Mouse (Mus musculus) liver, embryonic 16.5 days (tissue): ENCODE measurements around the gene Rnf213. TPM values are rescaled to one million over a fixed set of nuclear protein-coding genes. Genes with fewer than 3 reads are reported as not detected.
A peak's percentile ranks its signal among the peaks of the same experiment; 100 is the strongest.

Source experiments
- ATAC-seq: fragments of 200-750 bp; cut with Nextera tagmentation; 2 replicates; pipeline ENCODE4 v1.8.0; 2017; ENCODE audit warnings: low read depth, mild to moderate bottlenecking, moderate number of reproducible peaks, moderate library complexity
- H3K27ac ChIP-seq: fragments of 300-500 bp; sonication (generic); 2 replicates; pipeline ENCODE4 v1.5.1; 2014; ENCODE audit warnings: mild to moderate bottlenecking, low read length
- H3K27me3 ChIP-seq: fragments of 300-500 bp; sonication (generic); 2 replicates; pipeline ENCODE4 v1.6.1; 2014; ENCODE audit warnings: low read depth, low read length, mixed read lengths; ENCODE audit not compliant: control insufficient read depth, insufficient read depth
- H3K36me3 ChIP-seq: fragments of 300-500 bp; sonication (generic); 2 replicates; pipeline ENCODE4 v1.6.1; 2014; ENCODE audit warnings: mild to moderate bottlenecking; ENCODE audit not compliant: control insufficient read depth, insufficient read depth
- H3K4me1 ChIP-seq: fragments of 300-500 bp; sonication (generic); 2 replicates; pipeline ENCODE4 v1.6.1; 2014; ENCODE audit warnings: low read depth, low read length, mixed read lengths; ENCODE audit not compliant: control insufficient read depth
- H3K4me2 ChIP-seq: fragments of 300-500 bp; sonication (generic); 2 replicates; pipeline ENCODE4 v1.6.1; 2014; ENCODE audit warnings: low read depth, low read length, mixed read lengths
- H3K4me3 ChIP-seq: fragments of 300-500 bp; sonication (generic); 2 replicates; pipeline ENCODE4 v1.5.1; 2014; ENCODE audit warnings: low read depth, mild to moderate bottlenecking, low read length
- H3K9ac ChIP-seq: fragments of 300-500 bp; sonication (generic); 2 replicates; pipeline ENCODE4 v1.6.1; 2014; ENCODE audit warnings: low read depth, low read length
- H3K9me3 ChIP-seq: fragments of 300-500 bp; sonication (generic); replicated peaks from 2 replicates; pipeline ENCODE4 v1.6.1; 2016; ENCODE audit warnings: low read length; ENCODE audit not compliant: control insufficient read depth
- whole genome bisulfite sequencing: fragments of 180-500 bp; shearing (Covaris S2); extraction: QIAGEN DNeasy Blood & Tissue Kit; methylation state at CpG from one replicate; pipeline ENCODE4 v1.1.7; 2014; ENCODE audit not compliant: insufficient replicate concordance; 5-methylcytosine and 5-hydroxymethylcytosine counted together
- polyA plus RNA-seq: library from polyadenylated mRNA; unstranded; fragments of >200 nt; fragmentation: Nextera tagmentation; extraction: Ambion mirVana; gene quantifications from 2 replicates; pipeline ENCODE4 v1.2.1, GENCODE M21; 2015

The Rnf213 gene
- polyA plus RNA-seq, 1 experiment from 2014 or later: 3.3 TPM

DNA sequence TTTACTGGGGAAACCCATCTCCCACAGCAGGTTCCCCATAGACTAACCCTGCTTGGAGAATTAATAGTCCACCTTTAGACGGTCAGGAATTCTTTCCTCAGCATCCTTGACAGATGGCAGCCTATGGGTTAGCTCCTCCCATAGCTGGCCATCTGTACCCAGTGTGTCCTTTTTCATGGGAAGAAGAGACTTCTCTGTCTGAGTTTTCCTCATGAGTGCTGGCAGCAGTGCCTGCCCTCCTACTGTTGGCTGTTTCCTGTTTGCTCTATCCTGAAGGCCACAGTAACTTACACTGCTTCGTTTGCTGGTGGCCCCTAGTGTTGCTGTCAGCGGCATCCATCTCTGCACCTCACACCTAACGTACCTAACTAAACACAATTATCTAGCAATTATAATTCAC lies 104.6 kb downstream of the Rnf213 start:
- ATAC-seq: no peak
- Histone ChIP-seq H3K9ac (no peak overlapping the region), H3K36me3 (0 out of 2 replicates have a peak, but pooled peaks cover 4% of the 10 kb centered on the region), H3K4me2 (no peak overlapping the region), H3K4me1 (peaks cover under 1% of the 10 kb centered on the region), H3K27ac (no peak overlapping the region), H3K9me3 (no peaks in the 10 kb centered on the region), H3K27me3 (no peaks in the 10 kb centered on the region), H3K4me3 (no peak overlapping the region)
- WGBS: 68% methylated on average over 4 of the region's 4 CpGs

DNA sequence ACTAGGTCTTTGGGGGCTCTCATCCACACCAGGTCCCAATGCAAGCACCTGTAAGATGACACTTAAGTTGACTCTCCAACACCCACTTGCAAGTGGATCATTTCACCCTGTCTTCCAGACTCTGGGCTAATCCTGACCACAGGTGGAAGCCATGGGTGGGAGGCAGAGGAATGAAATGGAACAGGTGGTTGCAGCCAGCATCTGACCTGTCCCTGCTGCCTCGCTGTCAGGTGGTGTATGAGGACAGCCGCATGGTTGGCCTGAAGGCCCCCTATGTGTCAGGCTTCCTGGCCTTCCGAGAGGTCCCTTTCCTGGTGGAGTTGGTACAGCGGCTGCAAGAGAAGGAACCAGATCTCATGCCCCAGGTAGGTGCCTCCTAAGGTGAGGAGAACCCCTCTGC lies 106.4 kb downstream of the Rnf213 start:
- Histone ChIP-seq H3K9ac (no peak overlapping the region), H3K9me3 (no peaks in the 10 kb centered on the region), H3K27ac (no peak overlapping the region), H3K4me2 (no peak overlapping the region), H3K27me3 (no peaks in the 10 kb centered on the region), H3K36me3 (peaks cover 4% of the 10 kb centered on the region; the same call in 1 of the 2 replicates), H3K4me3 (no peak overlapping the region), H3K4me1 (no peaks in the 10 kb centered on the region)
- ATAC-seq: no peak
- WGBS: 71% methylated on average over 4 of the region's 4 CpGs

DNA sequence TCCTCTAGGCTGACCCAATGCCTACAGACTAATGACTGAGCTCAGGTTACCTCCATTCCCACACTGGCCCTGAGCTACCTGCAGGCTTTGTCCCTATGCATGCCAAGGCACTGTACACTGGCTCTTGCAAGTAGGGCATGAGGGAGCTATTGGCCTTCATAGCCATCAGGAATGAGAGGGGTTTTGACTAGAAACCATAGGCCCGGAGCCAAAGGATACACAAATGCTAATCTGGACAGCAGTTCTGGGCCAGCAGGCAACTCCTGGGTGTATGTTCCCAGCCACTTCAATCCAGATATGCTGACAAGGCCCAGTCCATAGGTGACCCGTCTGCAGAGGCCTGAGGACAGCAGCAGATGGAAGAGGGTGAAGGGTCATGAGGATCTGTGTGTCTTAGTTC lies 107.1 kb downstream of the Rnf213 start:
- H3K27ac ChIP-seq: no peak overlapping the region
- H3K36me3 ChIP-seq: peaks cover 4% of the 10 kb centered on the region; the same call in 1 of the 2 replicates
- no peak for ATAC-seq
- H3K4me3 ChIP-seq: no peak overlapping the region
- no peaks in the 10 kb centered on the region for H3K27me3 ChIP-seq
- no peaks in the 10 kb centered on the region for H3K9me3 ChIP-seq
- H3K4me1 ChIP-seq: no peaks in the 10 kb centered on the region
- H3K4me2 ChIP-seq: no peak overlapping the region
- 69% methylated on average over 2 of the region's 2 CpGs for WGBS
- H3K9ac ChIP-seq: no peak overlapping the region

DNA sequence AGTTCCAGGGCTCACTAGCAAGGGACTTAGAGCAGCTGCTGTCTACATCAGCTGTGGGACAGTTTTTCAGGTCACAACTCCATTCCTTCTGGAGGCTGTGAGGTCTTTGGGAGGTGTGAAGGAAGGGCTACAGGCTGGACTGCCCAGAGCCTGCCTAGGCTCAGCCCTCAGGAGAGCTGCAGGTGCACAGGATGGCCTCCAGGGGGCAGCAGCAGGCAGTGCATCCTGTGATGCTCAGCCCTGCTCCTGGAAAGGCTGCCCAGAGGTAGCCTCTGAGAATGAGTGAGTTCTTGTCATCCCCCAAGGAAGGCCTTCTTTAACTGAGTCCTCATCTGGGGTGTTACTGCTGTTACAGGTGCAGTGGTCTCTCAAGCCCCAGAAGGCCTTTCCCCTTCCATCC lies 110.8 kb downstream of the Rnf213 start:
- peak; percentile 39; the same call in 1 of the 2 replicates for ATAC-seq
- Histone ChIP-seq H3K27ac (no peak overlapping the region), H3K4me1 (no peaks in the 10 kb centered on the region), H3K4me2 (no peak overlapping the region), H3K27me3 (no peaks in the 10 kb centered on the region), H3K4me3 (no peak overlapping the region), H3K9ac (no peak overlapping the region), H3K9me3 (no peaks in the 10 kb centered on the region), H3K36me3 (peaks cover 4% of the 10 kb centered on the region)

DNA sequence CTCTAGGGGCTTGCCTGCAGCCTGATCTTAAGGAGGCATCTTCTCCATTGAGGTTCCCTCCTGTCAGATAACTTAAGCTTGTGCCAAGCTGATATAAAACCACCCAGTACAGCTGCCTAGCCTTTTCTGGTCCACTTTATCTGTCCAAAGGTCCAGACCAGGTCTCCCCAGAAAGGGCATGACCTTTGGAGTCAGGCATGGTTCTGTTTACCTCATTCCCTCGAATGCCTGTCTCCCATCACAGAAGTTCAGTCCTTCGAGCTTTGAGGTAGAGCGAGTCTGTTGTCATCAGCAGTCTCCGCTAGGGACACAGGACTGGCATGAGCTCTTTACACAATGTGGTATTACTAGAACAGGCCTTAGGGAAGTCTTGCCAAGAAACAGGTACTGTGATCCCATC lies 113.5 kb downstream of the Rnf213 start:
- Histone ChIP-seq H3K4me3 (no peak overlapping the region), H3K36me3 (no peaks in the 10 kb centered on the region; the same call in none of the 2 replicates), H3K9ac (no peak overlapping the region), H3K4me1 (no peaks in the 10 kb centered on the region), H3K27me3 (no peaks in the 10 kb centered on the region), H3K27ac (no peak overlapping the region), H3K4me2 (no peak overlapping the region), H3K9me3 (no peaks in the 10 kb centered on the region)
- WGBS: 51% methylated on average over 4 of the region's 4 CpGs
- no peak for ATAC-seq

DNA sequence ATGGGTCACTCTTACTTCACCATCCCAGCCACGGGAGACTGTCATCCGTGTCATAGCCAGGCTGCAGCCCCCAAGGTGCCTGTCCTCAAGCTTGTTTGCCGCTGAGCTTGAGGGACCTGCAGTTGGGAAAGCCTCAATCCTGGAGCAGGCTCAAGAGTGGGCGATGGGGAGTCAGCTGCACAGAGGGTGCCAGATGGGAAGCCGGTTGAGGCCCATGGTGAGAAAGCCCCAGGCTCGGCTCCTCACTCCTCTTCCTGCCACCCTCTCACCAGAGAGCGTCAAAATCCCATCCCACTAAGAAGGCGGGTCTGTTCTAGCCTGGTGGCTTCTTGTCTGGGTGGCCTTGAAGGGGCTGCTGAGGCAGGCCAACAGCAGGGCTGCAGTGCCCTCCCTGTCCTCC lies 114.9 kb downstream of the Rnf213 start:
- no peak overlapping the region for H3K27ac ChIP-seq
- no peaks in the 10 kb centered on the region for H3K9me3 ChIP-seq
- H3K27me3 ChIP-seq: no peaks in the 10 kb centered on the region
- no peak overlapping the region for H3K4me2 ChIP-seq
- H3K36me3 ChIP-seq: no peaks in the 10 kb centered on the region; the same call in 1 of the 2 replicates
- 76% methylated on average over 8 of the region's 8 CpGs for WGBS
- ATAC-seq: no peak
- H3K4me1 ChIP-seq: no peaks in the 10 kb centered on the region
- no peak overlapping the region for H3K9ac ChIP-seq
- no peak overlapping the region for H3K4me3 ChIP-seq

DNA sequence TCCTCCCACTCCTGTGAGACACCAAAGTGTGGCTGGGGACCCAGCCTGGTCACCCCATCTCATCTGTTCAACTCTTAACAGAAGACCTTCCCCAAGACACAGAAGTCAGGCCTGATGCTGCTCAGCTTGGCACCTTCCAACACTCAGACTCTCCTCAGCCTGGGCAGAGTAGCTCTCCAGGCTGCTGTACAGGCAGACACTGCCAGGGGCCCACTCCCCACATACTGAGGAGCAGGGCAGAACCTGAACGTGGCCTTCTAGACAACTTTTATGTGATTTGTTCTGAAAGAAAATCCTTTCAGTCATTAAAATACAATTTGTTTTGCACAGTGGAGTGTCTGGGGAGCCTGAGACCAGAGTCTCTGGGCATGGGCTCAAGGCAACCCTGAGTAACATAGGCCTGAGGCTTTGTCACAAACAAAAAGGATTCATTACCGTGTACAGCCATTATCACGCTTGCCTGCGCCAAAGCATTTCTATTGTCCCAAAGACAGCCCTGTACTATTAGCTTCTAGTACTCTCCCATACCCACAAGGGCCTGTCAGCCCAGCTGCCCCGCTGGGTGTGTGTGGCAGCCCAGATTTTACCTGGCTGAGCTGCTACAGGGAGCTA lies 116.4 kb downstream of the Rnf213 start:
- H3K27ac ChIP-seq: no peak overlapping the region
- WGBS: 56% methylated on average over 5 of the region's 5 CpGs
- H3K4me3 ChIP-seq: no peak overlapping the region

DNA sequence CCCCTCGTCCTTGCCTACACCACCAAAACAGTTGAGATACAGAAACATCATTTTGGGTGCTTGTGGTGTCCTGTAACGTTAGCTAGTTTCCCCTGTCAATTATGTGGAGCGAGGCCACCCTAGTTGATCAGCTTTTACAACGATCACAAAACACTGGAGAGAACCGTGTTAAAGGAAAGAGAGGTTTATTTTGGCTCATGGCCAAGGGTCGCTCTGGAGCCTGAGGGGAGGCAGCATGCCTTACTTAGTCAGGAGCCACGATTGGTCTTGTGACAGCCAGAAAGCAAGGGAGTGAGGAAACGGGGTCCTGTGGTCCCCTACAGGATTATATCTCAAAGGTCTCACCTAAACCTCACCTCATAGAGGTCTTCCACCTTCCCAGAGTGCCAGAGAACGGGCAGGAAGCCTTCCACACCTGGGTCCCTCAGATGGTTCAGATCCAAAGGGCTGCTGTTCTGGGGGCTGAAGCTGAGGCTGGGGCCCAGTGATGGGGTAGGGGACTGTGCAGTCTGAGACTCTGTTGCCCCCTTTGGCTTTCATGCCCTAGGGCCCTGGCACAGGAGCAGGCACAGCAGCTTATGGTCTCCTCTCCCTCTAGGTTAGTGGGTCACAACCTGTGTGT lies 120.2 kb downstream of the Rnf213 start:
- Histone ChIP-seq H3K4me1 (no peaks in the 10 kb centered on the region), H3K27ac (no peak overlapping the region), H3K36me3 (no peaks in the 10 kb centered on the region), H3K9me3 (no peaks in the 10 kb centered on the region), H3K9ac (no peak overlapping the region), H3K4me3 (no peak overlapping the region), H3K27me3 (peaks cover 12% of the 10 kb centered on the region), H3K4me2 (no peak overlapping the region)
- WGBS: 28% methylated on average over 9 of the region's 9 CpGs
- no peak for ATAC-seq

More for the DNA sequence above, 116.4 kb downstream of the Rnf213 start:
- Histone ChIP-seq H3K27me3 (peaks cover 2% of the 10 kb centered on the region), H3K9me3 (no peaks in the 10 kb centered on the region), H3K4me2 (no peak overlapping the region), H3K36me3 (no peaks in the 10 kb centered on the region; the same call in 1 of the 2 replicates), H3K9ac (no peak overlapping the region), H3K4me1 (no peaks in the 10 kb centered on the region)
- no peak for ATAC-seq

DNA sequence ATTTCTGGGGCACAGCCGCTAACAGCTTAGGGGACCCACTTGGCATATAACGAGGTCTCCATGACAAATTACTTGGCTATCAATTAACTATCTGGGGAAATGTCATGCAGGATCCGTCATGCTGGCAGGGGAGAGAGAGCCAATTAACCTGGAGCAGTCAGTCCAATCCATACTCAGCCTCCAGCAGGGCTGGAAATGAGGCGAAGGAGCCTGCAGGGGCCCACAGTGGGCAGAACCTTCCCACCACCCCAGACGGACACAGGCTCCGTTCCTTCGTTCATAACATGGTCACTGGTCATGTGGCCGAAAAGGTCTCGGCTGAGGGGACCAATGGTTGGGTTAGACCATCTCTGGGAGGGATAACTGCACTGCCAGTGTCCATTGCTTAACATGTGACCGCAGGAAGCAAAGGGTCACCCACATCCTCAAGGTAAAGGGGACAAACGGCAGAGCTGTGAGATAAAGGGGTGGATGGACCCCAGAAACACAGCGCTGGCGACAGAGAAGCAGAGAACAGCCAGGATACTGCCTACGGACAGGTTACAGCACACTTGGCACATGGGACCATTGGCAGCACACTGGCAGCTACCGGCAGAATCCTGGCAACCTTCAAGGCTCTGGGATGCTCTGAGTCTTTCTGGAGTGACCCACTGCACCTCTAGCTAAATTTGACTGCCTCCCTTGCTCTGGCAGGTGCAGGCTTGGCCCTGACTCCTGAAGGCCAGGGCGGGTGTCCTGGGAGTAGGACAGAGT lies 121.4 kb downstream of the Rnf213 start:
- Histone ChIP-seq H3K27me3 (peaks cover 12% of the 10 kb centered on the region), H3K4me3 (no peak overlapping the region), H3K36me3 (no peaks in the 10 kb centered on the region), H3K9ac (no peak overlapping the region), H3K4me2 (no peak overlapping the region), H3K27ac (no peak overlapping the region), H3K9me3 (no peaks in the 10 kb centered on the region), H3K4me1 (no peaks in the 10 kb centered on the region)
- no peak for ATAC-seq
- 44% methylated on average over 16 of the region's 16 CpGs for WGBS
